Mouse (Mus musculus): ENCODE results near the gene Cbx5. TPM values are rescaled to one million over a fixed set of nuclear protein-coding genes. Genes with fewer than 3 reads are reported as not detected.
"Not testable (repeated sequence)": the region's sequence is repeated elsewhere in the genome, so short reads cannot be mapped to it uniquely, and the experiment has no call there.

Cbx5 gene
- polyA plus RNA-seq, 1 experiment from 2014 or later: 98.0 TPM

DNA sequence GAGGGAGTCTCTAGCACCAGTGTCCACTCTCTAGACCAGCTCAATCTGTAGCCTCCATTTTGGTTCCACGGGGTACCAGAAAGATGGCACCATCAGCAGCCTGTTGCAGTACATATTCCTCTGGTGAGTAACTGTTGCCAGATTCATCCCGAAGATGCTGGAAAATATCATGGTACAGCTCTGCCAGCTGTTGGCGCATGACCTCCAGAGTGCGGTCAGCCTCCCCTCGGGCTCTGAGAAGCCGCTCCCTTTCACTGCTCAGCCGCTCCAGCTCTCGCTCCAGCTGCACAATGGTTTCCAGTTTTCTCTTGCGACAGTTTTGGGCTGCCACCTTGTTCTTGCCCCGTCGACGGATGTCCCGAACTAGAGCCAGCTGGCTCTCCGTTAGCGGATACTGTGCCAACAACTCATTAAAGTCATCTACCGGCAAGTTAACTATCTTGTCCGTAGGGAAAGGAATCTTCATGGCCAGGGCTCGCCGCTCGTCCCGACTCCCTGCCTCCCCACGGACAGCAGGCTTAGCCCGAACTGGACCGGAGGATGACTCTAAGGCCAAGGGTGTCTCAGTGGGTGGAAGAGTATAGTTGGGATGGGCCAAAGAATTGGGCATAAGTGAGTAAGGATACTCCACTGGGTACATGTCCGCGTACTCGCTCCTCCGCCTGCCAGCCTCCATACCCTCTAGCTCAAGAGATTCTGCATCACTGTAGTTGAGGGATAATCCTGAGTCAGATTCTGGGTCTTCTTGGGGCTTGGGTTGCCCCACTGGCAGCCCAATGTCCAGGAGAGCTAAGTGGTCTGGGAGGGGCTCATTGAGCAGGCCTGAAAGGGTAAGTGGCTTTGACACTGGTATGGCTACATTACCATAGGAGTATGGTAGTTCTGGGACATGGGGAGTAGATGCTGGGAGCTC is 9.0 kb upstream of the Cbx5 start:
- ATAC-seq: no peak
- no peak overlapping the region for H3K4me2 ChIP-seq (replicated peaks)
- H3K4me3 ChIP-seq (replicated peaks): no peak overlapping the region
- no peaks in the 10 kb centered on the region for H3K27me3 ChIP-seq (replicated peaks)
- 80% methylated on average over 28 of the region's 28 CpGs for WGBS
- H3K9ac ChIP-seq: no peak overlapping the region
- no peaks in the 10 kb centered on the region for H3K9me3 ChIP-seq
- no peak overlapping the region for H3K27ac ChIP-seq
- no peaks in the 10 kb centered on the region for H3K4me1 ChIP-seq (replicated peaks)
- H3K36me3 ChIP-seq: peaks cover 32% of the 10 kb centered on the region

DNA sequence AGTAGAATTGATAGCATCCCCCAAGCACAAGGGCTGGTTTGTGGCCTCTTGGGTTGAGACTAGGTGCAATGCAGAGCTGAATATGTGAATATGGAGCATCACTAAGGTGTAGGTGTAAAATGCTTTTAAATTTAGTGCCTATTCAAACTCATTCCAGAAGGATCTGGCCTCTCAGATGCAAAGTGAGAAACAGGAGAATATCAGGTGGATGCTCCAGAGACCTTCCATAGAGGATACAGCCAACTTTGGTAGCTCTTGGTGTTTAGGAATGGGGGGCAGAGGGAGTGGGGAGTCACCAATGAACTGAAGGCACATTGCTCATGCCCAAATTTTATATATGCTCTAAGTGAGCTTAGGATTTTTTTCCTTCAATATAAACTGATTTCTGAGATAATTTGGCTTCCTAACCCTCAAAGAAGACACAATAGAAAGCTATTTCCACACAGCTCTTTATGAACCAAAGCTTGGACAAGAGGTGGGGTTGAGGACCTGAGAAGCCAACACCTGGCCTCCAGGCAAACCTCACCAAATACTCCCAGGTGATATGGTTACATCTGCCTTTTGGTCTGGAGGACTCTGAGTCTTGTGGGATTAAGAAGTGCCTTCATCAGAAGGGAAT is 8.3 kb upstream of the Cbx5 start:
- H3K9me3 ChIP-seq: no peaks in the 10 kb centered on the region
- ATAC-seq: no peak
- H3K4me2 ChIP-seq (replicated peaks): no peak overlapping the region
- H3K4me1 ChIP-seq (replicated peaks): peaks cover 3% of the 10 kb centered on the region; the same call in 1 of the 2 replicates
- no peak overlapping the region for H3K9ac ChIP-seq
- peaks cover 40% of the 10 kb centered on the region for H3K36me3 ChIP-seq
- no peak overlapping the region for H3K27ac ChIP-seq
- no peak overlapping the region for H3K4me3 ChIP-seq (replicated peaks)
- H3K27me3 ChIP-seq (replicated peaks): no peaks in the 10 kb centered on the region

DNA sequence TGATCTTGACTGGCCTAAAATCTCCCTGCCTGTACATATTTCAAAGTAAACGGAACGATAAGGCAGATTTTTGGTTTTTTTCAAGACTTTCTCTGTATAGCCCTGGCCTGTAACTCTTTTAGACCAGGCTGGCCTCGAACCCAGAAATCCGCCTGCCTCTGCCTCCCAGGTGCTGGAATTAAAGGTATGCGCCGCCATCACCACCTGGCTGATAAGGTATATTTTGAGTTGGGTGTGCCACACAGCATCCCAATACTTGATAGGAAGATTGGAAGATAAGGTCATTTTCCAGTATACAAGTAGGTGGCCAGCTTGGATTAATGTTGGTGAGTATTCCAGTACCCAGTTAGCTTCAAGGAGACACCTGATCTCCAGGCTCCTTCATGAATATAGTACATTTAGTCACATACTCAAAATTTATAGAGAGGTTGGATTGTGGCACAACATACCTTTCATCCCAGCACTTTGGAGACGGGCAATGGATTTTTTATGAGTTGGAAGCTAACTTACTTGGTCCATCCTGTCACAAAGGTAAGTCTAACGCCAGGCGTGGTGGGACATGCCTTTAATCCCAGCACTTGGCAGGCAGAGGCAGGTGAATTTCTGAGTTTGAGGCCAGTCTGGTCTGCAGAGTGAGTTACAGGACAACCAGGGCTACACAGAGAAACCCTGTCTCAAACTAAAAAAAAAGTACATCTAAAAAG is 7.6 kb upstream of the Cbx5 start:
- ATAC-seq: no peak
- Histone ChIP-seq H3K9ac (no peak overlapping the region), H3K36me3 (peaks cover 41% of the 10 kb centered on the region), H3K4me3 (replicated peaks) (no peak overlapping the region), H3K9me3 (no peaks in the 10 kb centered on the region), H3K27ac (no peak overlapping the region), H3K4me2 (replicated peaks) (no peak overlapping the region), H3K4me1 (replicated peaks) (peaks cover 10% of the 10 kb centered on the region; the same call in 1 of the 2 replicates), H3K27me3 (replicated peaks) (no peaks in the 10 kb centered on the region)
- 87% methylated on average over 9 of the region's 9 CpGs for WGBS

DNA sequence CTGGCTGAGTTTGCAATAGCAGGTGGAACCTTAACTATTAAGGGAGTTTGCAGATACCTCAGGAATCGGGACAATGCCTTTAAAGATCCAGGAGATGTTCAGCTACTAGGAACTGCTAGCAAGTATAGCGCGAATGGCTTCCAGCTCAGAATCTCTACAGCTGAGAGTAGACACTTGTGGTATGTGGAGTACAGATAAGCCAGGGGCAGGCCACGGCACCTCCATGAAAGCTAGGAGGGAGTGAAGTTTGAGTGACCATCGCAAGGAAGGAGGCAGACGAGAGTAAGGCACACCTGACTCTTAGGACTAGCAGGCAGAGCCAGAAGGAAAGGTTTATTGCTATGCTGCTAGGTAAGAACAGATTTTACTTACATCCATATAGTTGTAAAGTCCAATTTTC is 6.0 kb upstream of the Cbx5 start:
- WGBS: 68% methylated on average over 6 of the region's 6 CpGs
- no peak for ATAC-seq
- Histone ChIP-seq H3K36me3 (peaks cover 41% of the 10 kb centered on the region), H3K27me3 (replicated peaks) (no peaks in the 10 kb centered on the region), H3K4me3 (replicated peaks) (no peak overlapping the region), H3K9me3 (no peaks in the 10 kb centered on the region), H3K4me2 (replicated peaks) (no peak overlapping the region), H3K4me1 (replicated peaks) (peaks cover 12% of the 10 kb centered on the region; the same call in 1 of the 2 replicates), H3K27ac (no peak overlapping the region), H3K9ac (no peak overlapping the region)

DNA sequence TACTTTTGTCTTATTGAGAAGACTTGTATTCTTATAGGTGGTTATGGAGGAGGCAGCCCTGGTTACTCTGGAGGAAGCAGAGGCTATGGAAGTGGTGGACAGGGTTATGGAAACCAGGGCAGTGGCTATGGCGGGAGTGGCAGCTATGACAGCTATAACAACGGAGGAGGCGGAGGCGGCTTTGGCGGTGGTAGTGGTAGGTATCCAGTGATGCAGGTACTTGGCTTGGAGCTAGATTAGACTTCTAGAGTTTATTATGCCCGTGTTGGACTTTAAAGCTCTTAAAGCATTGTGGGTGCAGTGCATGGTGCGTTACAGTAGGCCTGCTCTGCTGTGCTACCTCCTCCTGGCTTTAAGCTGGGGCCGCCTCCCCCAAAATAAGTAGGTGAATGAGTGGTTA is 3.3 kb upstream of the Cbx5 start:
- Histone ChIP-seq H3K4me3 (replicated peaks) (peak overlapping the region; percentile 54), H3K36me3 (peaks cover 37% of the 10 kb centered on the region), H3K9me3 (no peaks in the 10 kb centered on the region), H3K9ac (peak overlapping the region; percentile 30; the same call in 1 of the 2 replicates), H3K4me1 (replicated peaks) (peaks cover 12% of the 10 kb centered on the region; the same call in 1 of the 2 replicates), H3K27ac (no peak overlapping the region), H3K27me3 (replicated peaks) (no peaks in the 10 kb centered on the region), H3K4me2 (replicated peaks) (peak overlapping the region; percentile 79)
- no peak for ATAC-seq
- 56% methylated on average over 8 of the region's 8 CpGs for WGBS

DNA sequence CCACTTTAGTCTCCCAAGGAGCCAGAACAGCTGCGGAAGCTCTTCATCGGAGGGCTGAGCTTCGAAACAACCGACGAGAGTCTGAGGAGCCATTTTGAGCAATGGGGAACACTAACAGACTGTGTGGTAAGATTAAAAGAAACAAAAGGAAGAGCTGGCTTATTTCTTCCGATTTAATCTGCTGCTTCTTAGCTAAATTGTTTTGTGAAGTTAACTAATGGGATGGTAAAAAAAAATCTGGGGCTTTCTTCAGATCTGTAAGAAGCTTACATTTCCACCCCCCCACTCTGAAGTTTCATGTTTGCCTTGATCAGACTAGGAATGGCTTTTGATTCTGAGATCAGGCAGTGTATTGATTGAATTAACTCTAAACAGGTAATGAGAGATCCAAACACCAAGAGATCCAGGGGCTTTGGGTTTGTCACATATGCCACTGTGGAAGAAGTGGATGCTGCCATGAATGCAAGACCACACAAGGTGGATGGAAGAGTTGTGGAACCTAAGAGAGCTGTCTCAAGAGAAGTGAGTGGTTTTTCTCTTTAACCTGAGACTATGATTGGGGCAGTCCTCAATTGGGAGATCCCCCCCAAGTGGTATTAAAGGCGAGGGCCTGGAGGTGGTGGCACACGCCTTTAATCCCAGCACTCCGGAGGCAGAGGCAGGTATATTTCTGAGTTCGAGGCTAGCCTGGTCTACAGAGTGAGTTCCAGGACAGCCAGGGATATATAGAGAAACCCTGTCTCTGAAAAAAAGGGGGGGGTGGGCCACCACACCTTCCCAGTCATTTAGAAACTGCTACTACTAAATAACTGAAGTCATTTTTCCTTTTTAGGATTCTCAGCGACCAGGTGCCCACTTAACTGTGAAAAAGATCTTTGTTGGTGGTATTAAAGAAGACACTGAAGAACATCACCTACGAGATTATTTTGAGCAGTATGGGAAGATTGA is 1.7 kb upstream of the Cbx5 start:
- Histone ChIP-seq H3K9ac (peak overlapping the region; percentile 66), H3K4me1 (replicated peaks) (peaks cover 12% of the 10 kb centered on the region; the same call in 1 of the 2 replicates), H3K4me3 (replicated peaks) (peak overlapping the region; percentile 54), H3K36me3 (peaks cover 21% of the 10 kb centered on the region), H3K4me2 (replicated peaks) (peak overlapping the region; percentile 79), H3K27ac (peak overlapping the region; percentile 94)
- 10% methylated on average over 12 of the region's 12 CpGs for WGBS
- ATAC-seq; H3K9me3 ChIP-seq; H3K27me3 ChIP-seq (replicated peaks): not testable (repeated sequence)

DNA sequence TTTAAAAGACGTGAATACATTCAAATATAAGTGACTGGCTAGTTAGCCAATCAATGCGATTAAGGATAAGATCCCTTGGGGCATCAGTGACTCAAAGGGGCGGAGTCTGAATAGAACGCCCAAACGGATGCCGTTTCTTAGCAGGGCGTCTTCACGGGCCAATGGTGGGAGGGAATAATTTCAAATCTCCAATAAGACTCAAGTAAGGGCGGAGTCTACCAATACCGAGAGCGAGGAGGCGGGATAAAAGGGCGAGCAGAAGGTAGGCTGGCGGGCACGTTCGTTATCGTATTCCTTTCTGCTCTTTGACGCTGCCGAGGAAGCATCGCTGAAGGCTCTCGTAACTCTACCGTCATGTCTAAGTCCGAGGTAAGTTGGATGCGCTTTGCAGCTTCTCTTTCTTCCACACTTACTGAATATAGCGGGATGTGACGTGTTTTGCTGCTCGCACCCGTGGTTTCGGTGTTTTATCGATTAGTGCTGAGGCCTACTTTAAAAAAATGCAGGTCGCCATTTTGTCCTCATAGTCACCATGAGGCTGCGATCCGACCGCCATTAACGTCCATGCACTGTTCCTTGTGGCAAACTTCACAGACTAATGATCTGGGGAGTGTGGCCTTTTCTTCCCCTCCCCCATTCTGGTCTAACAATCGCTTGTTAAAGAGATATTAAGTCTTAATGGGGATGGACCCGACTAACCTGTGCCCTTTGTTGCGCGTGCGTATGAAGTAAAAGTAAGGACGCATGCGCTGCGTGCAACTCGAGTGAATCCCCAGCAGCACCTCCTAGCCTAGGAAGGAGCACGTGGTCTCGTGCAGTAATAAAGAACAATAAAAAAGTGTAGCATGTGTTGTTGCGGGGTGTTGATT is 778 bp upstream of the Cbx5 start, which contains the start of gene Hnrnpa1:
Gene Hnrnpa1 (plus strand): TSS at position 273 of the 869 bp plus-strand sequence.
- peak within 1 kb of the TSS; percentile 94 for H3K27ac ChIP-seq
- WGBS: under 1% methylated on average over 47 of the region's 47 CpGs
- peaks cover 18% of the 10 kb centered on the region for H3K36me3 ChIP-seq
- no peaks in the 10 kb centered on the region for H3K9me3 ChIP-seq
- H3K27me3 ChIP-seq (replicated peaks): no peaks in the 10 kb centered on the region
- peak; percentile 92 for ATAC-seq
- H3K4me2 ChIP-seq (replicated peaks): peak within 1 kb of the TSS; percentile 79
- peak within 1 kb of the TSS; percentile 66 for H3K9ac ChIP-seq
- peak within 1 kb of the TSS; percentile 54 for H3K4me3 ChIP-seq (replicated peaks)
- H3K4me1 ChIP-seq (replicated peaks): peaks cover 12% of the 10 kb centered on the region; the same call in 1 of the 2 replicates

DNA sequence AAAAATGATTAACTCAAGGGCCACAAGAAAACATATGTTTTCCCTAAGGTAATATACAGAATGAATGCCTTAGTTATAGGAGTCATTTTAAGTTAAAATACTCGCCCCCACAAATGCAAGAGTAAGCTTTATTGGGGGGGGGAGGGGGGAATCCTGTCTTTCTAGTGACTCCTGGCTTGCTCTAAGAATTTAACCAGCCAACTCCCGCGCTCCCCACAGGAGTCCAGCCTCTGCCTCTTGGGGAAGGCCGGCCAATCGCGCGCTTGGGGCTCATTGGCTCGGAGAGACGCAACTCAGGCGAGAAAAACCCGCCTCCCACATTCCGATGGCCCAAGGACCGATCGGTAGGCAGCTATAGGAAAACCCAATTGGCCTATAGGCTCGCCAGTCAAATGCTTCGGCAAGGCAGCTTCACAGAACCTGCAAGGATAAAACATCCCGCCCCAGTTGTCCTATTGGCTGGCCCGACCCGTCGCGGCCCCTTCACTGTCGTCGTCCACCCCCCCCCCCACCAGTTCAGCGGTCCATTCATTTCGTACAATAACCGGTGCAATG is 409 bp downstream of the Cbx5 start:
- peak overlapping the region; percentile 57 for H3K4me2 ChIP-seq (replicated peaks)
- H3K4me1 ChIP-seq (replicated peaks): peaks cover 12% of the 10 kb centered on the region; the same call in 1 of the 2 replicates
- WGBS: 0% methylated on average over 26 of the region's 26 CpGs
- peak overlapping the region; percentile 94 for H3K27ac ChIP-seq
- no peaks in the 10 kb centered on the region for H3K27me3 ChIP-seq (replicated peaks)
- H3K9ac ChIP-seq: peak overlapping the region; percentile 49
- ATAC-seq: peak; percentile 92
- peaks cover 15% of the 10 kb centered on the region; the same call in 1 of the 2 replicates for H3K36me3 ChIP-seq
- H3K9me3 ChIP-seq: no peaks in the 10 kb centered on the region
- peak overlapping the region; percentile 54 for H3K4me3 ChIP-seq (replicated peaks)

DNA sequence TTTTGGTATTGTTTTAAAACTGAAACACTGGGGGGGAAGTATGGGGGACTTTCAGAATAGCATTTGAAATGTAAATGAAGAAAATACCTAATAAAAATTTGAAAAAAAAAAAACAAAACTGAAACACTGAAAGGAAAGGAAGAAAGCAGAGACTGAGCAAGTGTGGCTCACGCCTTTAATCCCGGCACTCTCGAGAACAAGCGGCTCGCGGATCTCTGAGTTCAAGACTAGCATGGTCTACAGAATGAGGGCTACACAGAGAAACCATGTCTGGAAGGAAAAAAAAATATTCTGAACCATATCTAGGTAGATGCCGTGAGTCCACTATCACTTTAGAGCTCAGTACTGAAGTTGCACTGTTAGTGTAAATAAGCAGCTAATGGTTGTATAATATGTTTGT is 2.3 kb downstream of the Cbx5 start:
- Histone ChIP-seq H3K27me3 (replicated peaks) (no peaks in the 10 kb centered on the region), H3K4me2 (replicated peaks) (no peak overlapping the region), H3K4me3 (replicated peaks) (no peak overlapping the region), H3K9ac (no peak overlapping the region), H3K36me3 (peaks cover 3% of the 10 kb centered on the region; the same call in 1 of the 2 replicates), H3K9me3 (no peaks in the 10 kb centered on the region), H3K27ac (no peak overlapping the region), H3K4me1 (replicated peaks) (peaks cover 2% of the 10 kb centered on the region; the same call in 1 of the 2 replicates)
- no peak for ATAC-seq
- 93% methylated on average over 7 of the region's 7 CpGs for whole genome bisulfite sequencing

DNA sequence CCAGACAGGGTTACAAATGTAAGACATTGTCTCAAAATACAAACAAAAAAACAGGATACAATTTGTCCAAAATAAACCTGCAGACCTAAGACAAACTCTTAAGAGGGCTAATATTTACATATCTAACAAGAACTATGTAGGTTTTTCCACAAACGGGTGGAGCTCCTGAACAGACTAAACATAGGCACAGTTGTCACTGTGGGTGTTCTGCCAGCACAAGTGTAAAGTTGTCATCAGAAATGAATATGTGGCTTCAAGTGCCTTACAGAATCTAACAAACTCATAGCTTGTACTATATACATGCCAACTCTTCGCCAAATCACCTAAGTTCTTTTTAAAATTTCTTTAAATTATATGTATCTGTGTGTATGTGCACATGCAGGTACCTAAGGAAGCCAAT is 6.5 kb downstream of the Cbx5 start:
- no peak overlapping the region for H3K4me3 ChIP-seq (replicated peaks)
- H3K9ac ChIP-seq: no peak overlapping the region
- H3K4me1 ChIP-seq (replicated peaks): no peaks in the 10 kb centered on the region
- no peaks in the 10 kb centered on the region for H3K27me3 ChIP-seq (replicated peaks)
- no peaks in the 10 kb centered on the region for H3K9me3 ChIP-seq
- H3K36me3 ChIP-seq: 0 out of 2 replicates have a peak, but pooled peaks cover 3% of the 10 kb centered on the region
- H3K4me2 ChIP-seq (replicated peaks): no peak overlapping the region
- no peak overlapping the region for H3K27ac ChIP-seq
- no peak for ATAC-seq
- WGBS: 63% methylated on average over 2 of the region's 2 CpGs
